Mouse (Mus musculus) bone marrow macrophage, adult 2 months (primary cell): ENCODE data around the gene Micu2.

Source experiments
- CTCF ChIP-seq: IDR thresholded peaks from 2 replicates; pipeline ENCODE4 v1.5.1; 2012; ENCODE audit warnings: low read depth, mild to moderate bottlenecking, low read length, moderate library complexity
- POLR2A ChIP-seq: IDR thresholded peaks from 2 replicates; pipeline ENCODE4 v1.6.1; 2012; ENCODE audit warnings: mild to moderate bottlenecking, low read depth, low read length, borderline replicate concordance

- no peak for TF ChIP-seq POLR2A
- TF ChIP-seq CTCF, result no peak
Observed at GRCm38 (mm10) chr14:58018869-58019268, 19.8 kb upstream of the Micu2 start.
